Mouse (Mus musculus) Muller cell, postnatal 12 days (primary cell): ENCODE measurements around the gene 2310034G01Rik.

Experiments used
- DNase-seq: peaks from one replicate; pipeline ENCODE4 v3.0.0-alpha.2; 2015; ENCODE audit errors: inconsistent ontology term

2310034G01Rik gene

DNA sequence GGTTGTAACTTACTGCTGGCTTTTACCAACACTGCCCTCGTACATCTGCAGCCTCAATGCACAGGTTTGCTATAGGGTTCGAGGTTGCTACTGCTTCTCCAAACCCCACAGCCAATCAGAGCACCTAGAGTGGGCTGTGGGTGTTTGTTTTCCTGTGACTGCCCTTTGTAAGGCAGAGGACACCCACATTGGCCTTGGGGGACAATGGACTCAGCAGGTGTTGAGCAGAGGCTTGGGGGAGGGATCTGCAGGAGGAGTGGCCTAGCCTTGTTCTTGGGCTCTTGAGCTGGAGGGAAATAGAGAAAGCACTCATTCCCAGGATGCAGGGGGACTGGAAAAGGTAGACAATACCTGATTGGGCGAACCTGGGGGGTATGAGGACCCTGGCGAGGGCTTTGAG lies 8.3 kb upstream of the 2310034G01Rik start:
- DNase-seq = no peak

DNA sequence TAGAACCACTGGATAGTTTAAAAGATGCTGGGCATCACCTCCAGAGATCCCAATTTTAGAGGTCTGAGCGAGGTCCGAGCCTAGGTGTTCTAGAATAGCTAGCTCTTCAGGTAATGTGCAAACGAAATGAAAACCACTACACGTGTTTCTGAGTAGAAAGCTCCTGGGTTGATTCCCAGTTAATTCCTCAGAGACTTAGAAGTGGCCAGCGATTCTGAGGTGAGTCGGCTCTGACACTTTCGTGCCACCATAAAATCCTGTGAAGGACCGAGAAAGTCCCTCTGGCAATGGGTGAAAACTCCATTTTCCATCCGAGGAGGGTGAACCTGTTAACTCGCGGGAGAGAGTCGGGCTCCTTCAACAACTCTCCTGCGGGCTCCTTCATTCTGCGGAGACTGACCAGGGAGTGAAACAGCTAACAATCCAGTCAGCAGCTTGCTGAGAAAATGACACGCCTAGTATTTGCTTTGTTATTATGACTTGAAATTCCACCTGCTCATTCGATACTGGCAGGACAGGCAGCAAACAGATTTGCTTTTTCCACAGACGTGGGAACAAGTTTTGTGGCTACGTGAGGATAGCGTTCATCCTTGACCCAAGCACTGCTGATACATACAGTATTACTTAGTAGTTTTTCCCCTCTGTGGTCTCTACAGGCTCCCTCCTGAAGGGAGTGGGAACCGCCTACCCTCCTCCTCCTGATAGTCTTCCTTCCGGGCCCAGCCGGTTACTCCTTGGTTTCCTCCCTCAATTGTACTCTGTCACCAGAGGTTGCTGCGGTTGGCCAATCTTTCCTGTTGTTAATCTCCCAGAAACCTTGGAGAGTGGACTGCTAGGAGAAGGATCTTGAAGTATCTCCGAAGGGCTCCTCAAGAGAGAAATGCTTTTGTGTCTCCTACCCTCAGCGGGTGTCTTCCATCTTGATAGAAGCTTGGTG lies 7.5 kb upstream of the 2310034G01Rik start:
- no peak for DNase-seq

DNA sequence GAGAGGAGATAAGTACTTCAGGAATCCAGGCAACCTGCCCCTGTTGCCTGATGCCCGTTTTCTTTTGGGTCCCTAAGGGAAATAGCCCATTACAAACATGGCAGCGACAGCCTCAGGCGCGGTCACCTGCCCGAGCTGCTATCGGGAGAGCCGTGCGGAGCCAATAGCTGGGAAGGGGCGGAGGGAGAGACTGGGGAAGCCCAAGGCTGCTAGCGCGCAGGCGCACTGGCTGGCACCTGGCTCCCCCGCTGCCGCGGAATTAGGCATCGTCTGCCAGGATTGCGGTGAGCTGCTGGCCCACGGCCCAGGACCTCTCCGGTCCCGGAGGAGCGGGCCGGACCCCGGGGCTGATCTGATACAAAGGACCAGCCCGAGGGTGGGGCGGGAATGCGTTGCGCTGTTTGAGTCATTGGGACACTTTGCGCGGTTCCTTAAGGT lies 6.6 kb upstream of the 2310034G01Rik start:
- peak; percentile 93 for DNase-seq

DNA sequence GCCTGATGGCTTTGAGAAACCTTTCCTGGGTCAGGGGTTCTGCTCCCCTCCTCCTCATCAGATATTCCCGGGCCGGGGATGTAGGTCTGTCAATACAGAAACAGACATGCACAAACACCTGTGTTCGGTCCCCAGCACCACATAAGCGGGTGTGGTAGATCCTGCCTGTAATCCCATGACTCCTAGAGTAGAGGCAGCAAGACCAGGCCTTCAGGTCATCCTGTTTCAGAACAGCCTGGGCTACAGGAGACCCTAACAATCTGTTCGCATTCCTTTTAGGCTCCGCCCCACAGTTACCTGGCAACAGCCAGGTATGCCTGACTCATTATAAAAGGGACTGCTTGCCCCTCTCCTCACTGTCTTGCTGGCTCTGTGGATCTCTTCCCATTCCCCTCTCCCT lies 552 bp downstream of the 2310034G01Rik start:
- DNase-seq = no peak

DNA sequence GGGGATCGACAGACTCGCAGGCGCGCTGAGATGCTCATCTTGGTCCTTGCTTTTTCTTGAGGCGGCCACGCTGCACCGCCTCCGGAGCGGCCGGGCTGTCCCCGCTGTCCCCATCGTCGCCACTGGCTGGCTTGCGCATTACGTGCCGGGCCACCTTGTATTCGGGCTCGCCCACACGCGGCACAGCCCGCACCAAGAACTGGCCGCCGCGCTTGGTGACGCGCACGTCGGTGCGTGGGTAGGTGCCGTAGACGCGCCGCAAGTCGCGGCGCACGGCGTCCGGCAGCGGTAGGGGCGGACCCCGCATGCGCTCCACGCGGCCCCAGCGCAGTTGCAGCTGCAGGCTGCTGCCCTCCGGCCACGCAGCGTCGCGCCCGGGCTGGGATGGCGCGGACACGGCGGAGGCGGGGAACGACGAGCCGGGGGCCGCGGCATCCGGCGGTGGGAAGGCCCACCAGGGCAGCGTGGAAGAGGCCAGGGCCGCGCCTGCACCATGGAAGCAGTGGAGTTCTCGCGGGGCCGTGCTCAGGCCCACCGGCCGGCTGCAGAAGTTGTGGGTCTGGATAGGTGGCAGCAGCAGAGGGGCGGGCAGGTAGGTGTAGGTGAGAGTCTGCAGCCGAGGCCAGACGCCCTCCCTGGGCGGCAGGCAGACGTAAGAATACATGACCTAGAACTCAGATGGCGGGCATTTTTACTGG lies 1.2 kb downstream of the 2310034G01Rik start:
- DNase-seq = peak; percentile 91

DNA sequence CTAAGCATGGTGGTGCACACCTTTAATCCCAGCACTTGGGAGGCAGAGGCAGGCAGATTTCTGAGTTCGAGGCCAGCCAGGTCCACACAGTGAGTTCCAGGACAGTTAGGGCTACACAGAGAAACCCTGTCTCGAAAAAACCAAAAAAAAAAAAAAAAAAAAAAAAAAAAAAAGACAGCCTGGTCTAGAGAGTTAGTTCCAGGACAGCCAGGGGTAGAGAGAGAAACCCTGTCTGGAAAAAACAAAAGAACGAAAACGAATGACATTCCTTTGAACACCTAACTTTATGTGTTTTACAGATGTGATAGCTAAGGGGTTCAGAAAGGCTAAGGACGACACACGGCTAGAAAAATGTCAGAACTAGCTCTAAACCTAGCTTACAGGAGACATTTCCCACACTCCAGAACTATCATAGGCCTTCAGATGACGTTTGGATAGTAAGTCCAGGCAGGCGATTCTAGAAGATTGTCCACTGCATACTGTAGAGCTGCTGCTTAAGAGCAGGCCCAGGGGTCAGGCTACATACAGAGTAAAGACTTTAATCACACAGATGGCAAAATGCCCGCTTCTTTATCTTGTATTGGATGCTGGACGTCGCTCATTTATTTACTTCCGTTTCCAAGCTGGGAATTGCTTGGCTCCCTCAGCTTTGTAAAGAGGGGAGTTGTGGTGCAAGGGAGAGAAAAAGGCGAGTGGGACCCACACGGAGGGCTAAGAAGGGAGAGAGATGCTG lies 2.0 kb downstream of the 2310034G01Rik start:
- no peak for DNase-seq

DNA sequence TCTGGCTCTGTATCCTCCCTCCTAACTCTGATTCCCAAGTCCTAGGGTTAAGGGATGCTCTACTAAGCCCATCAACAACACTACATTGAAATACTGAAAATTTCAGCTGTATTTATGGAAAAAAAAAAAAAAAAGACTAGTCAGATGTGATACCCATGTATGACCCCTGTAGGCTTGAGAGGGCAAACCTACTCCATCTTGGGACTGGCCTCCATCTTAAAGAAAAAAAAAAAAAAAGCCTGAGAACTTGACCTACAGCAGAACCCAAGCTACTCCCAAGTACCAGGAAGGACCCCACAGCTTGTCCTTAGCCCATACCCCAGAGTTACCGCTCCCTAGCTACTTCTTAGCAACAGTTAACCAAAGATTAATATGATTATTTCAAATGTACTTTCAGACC lies 3.0 kb downstream of the 2310034G01Rik start:
- DNase-seq = no peak

DNA sequence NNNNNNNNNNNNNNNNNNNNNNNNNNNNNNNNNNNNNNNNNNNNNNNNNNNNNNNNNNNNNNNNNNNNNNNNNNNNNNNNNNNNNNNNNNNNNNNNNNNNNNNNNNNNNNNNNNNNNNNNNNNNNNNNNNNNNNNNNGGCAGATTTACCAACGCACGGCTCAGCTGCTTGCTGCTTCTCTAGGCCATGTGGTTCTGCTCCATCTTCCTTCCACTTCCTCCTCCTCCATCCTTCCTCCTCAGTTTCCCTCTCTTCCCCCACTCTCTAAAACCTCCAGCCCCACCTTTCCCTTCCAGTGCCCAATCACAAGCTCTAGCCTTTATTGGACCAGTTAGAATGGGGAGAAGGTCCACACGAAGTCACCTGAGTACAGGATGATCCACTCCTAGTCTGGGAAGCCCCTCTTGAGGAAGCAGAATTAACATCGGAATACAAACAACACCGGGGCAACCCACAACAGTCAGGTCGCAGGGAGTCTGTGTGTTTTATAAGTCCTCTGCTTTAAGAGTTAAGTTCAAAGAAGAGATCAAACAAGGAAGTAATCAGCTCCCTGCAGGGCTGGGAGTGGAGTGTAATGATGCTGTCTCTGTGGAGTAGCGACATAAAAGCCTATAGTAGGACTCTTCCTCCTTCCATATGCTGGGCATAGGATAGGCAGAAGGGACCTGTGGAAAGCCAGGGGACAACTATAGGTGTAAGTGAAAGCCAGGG lies 5.2 kb downstream of the 2310034G01Rik start:
- no peak for DNase-seq

DNA sequence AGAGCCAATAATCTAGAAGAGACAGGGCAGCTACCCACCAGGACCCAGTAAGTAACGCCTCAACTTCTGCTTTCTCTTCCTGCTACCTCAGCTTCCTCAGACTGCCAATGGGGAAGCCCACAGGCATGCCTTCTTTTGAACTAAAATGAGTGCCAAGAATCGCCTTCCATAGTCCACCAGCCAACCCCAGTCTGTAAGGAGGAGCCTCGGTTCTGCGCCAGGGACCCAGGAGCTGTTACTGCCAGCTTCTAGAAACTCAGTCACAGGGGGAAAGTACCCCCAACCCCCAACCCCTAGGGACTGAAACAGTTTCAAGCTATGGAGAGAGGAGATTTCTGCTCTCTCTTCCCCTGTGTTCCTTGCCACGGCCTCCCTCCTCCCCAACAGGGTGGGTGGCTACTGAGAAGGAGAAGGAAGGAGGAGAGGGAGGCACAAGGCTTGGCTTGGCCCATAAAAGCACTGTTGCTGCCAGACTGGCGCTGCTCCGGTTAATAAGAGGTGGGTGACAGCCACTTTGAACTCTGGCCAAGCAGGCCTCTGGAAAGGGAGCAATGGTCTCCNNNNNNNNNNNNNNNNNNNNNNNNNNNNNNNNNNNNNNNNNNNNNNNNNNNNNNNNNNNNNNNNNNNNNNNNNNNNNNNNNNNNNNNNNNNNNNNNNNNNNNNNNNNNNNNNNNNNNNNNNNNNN lies 10.7 kb downstream of the 2310034G01Rik start:
- peak; percentile 78 for DNase-seq

DNA sequence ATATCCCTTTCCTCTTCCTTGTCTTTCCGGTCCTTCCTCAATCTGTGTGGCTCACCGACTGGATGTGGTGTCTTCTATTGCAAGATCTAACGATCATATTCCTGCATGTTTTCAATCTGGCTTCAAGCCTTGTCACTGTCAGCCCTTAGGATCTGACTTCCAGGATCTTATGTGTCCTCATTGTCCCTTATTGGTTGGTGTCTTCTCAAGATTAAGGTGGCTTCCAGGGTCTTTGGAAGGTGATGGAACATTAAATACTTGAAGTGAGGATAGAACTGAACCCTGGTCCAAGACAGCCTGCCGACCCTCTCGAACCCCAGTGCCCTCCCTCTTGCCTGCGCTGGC lies 11.2 kb downstream of the 2310034G01Rik start:
- peak; percentile 60 for DNase-seq

DNA sequence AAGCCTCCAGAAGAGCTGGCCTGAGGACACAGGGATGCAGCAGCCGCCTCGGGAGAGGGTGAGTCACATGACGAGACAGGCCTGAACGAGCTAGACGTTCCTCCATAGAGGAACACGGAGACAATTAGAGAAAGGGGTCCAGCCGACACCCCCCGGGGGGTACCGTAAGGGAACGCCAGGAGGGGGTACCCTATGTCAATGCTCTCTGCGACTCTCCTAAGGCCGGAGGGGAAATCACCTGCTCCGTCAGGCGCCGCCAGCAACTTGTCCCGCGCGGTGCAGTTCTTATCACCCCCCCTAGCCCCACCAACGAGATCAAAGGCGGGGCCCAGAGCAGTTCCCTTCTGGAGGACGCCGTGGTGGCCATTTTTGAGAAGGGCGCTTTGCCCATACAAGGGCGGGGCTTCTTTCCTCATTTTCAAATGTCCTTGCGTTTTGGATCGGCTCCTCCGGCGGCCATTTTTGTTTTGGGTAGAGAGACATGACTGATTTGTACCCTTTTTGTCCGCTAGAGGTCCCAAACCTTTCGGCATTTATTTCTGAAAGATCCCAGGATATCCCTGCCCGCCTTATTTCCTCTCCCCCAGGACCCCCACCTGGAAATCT lies 11.7 kb downstream of the 2310034G01Rik start, which contains the start of gene Cuedc2:
Gene Cuedc2 (minus strand): TSS at position 372 of the 606 bp plus-strand sequence.
- DNase-seq = peak; percentile 95

DNA sequence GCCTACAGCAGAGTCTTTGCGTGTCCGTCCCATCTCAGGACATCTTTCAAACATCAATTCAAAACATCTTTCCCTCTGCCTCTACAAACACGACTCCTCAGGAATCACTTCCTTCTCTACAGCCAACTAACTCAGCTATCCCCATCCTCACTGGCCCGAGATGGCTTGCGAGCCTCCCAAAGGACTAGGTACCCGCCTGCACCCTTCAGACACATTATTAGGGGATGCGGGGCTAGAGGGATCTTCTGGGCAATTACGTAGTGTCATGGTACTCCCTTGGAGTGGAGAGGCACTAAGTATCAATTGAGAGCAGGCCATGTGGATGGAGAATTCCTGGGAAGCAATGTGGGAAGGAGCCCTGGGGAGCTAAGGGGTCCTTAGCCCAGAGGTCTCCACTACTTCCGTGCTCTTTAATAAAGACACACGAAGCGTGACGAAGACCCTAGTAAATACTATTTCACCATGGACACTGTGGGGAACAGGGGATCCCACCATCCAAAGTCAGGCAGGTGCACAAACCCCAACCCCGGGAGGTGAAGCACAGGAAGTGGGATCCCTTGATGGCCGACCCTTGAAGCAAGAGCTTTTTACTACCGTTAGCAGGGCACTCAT lies 12.3 kb downstream of the 2310034G01Rik start:
- DNase-seq = no peak

DNA sequence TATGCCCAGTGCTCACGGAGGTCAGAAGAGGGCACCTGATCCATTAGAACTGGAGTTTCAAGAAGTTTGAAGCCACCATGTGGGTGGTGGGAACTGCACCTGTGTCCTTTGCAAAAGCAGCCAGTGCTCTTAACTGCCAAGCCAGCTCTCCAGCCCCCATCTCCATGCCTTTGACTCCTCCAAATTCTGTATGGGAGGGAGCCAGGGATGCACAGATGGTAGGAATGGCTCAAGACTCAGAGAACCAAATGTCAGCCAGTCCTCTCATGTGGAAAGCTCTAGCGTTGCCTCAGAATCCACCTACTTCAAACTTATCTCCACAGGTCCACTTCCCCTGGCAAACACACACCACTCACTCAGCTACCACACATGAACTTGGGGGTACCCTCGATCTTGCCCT lies 16.2 kb downstream of the 2310034G01Rik start:
- DNase-seq = no peak

DNA sequence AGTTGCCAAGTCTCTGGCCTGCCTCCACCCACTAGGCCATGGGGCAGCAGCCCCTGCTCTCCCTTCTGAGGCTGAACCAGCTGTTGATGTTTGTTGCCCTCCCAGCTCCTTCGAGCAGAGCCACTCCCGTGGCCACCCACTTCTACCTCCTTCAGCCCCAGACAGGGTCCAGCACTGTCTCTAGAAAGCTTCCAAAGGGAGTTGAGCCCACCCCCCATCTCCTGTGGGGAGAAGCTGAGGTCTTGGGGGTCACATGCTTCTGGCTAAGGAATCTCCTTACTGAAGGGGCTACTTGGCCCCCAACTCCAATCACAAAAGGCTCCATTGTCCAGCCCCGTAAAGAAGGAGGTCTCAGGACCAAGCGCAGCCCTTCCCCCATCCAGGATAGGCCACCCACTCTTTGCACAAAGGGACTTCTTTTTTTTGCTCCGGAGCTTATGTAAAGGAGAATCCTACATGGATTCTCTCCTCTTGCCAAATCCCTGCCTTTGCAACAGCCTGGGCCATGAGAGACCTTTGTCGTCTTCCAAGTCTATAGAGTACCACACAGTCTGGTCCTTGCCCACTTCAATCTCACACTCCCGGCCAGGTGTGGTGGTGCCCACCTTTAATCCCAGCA lies 17.3 kb downstream of the 2310034G01Rik start:
- DNase-seq = no peak

DNA sequence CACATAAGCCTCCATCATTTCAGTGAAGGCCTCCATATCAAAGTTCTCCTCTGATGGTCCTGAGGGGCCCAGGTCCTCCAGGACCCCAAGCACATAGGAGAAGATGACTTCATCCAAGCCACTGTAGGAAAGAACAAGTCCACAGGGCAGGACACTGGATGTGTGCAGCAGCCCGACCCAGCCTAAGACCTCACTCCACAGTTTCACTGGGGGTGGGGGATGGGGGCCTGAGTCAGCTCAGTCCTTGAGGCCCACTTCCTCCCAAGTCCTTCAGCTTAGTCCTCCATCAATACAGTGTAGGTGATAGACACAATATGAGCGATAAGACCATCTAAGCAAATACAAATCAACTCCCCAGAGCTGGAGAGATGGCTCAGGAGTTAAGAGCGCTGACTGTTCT lies 18.2 kb downstream of the 2310034G01Rik start:
- DNase-seq = no peak

DNA sequence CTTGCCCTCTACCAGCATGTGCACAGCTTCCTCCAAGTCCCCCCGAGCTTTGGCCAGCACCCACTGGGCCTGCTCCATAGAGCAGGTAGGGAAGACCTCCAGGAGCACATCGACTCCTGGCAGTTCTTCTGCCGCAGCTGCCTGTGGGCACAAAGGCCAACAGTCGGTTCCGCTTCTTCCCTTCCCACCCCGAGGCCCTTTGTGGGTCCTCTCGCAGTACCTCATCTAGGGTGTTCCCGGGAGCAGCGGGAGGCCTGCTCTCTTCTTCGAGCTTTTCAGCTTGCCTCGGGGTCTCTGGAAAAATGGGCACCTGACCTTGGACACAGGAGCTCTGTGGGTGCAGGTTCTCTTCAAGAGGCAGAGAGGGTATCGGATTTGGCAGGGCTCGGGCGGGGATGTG lies 18.8 kb downstream of the 2310034G01Rik start:
- no peak for DNase-seq

DNA sequence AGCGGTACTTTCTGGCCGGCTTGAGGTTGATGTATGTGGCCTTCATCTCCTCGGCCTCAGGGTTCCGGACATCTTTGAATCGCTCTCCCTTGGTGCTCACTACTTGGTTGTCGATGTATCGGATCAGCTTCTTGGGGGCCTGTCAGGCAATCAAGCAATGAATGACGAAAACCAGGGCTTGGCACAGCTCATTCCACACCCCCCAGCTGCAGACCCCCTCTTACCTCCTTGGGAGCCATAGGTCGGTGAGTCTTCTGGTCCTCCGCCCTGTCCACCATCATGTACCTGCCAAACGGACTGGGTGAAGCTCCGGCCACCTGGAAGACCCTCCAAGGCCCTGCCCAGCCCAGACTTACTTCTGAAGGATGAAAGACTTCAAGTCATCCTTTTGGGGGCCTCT lies 19.4 kb downstream of the 2310034G01Rik start:
- no peak for DNase-seq

DNA sequence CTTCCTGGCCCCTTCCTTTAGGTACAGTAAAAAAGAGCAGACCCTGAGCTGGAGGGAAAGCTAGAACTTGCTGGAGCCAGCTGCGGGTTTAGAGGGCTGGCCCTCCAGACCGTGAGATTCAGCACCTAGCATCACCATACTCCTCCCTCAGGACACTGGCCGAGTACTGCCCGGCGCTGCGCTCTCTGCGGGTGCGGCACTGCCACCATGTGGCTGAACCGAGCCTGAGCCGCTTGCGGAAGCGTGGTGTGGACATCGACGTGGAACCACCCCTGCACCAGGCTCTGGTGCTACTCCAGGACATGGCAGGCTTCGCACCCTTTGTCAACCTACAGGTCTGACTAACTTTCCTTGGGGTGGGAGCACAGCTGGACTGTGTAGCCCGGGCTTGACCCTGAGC lies 20.2 kb downstream of the 2310034G01Rik start:
- DNase-seq = peak; percentile 79

DNA sequence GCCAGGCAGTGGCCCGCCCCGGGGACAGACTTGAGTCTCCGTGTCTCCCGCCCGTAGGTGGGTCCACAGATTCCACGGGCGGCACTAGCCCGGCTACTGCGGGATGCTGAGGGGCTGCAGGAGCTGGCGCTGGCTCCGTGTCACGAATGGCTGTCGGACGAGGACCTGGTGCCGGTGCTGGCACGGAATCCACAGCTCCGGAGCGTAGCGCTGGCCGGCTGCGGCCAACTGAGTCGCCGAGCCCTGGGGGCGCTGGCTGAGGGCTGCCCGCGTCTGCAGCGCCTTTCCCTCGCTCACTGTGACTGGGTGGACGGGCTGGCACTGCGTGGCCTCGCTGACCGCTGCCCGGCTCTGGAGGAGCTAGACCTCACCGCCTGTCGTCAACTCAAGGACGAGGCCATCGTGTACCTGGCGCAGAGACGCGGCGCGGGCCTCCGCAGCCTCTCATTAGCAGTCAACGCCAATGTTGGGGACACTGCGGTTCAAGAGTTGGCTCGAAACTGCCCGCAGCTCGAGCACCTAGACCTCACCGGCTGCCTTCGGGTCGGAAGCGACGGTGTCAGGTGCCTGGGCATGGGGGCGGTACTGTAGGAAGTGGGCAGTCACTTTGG lies 21.0 kb downstream of the 2310034G01Rik start:
- no peak for DNase-seq
